Comparison of ENCODE assay signal across 18 mouse cellular contexts in genomic region chr19:33084683-33085082, GRCm38 (mm10).
"Had no signal": no experiment of that assay in that cellular context is flagged by ENCODE, and none has a peak within 500 bp of the region (broad histone marks: within the 10 kb centered on the region; RNA-seq: fewer than 3 reads in every experiment).

No protein-coding gene starts in this region.

- H3K27me3 ChIP-seq: midbrain, embryonic 12.5 days; neural tube, embryonic 13.5 days; neural tube, embryonic 15.5 days had no signal

- H3K36me3 ChIP-seq: midbrain, embryonic 10.5 days; midbrain, embryonic 12.5 days; neural tube, embryonic 13.5 days; neural tube, embryonic 15.5 days had no signal

- H3K4me2 ChIP-seq: lung, embryonic 14.5 days; midbrain, embryonic 12.5 days; neural tube, embryonic 13.5 days; neural tube, embryonic 15.5 days had no signal

- H3K9me3 ChIP-seq: midbrain, embryonic 10.5 days; midbrain, embryonic 12.5 days; neural tube, embryonic 13.5 days; neural tube, embryonic 15.5 days had no signal

- H3K27ac ChIP-seq: midbrain, embryonic 10.5 days; midbrain, embryonic 12.5 days; neural tube, embryonic 13.5 days; neural tube, embryonic 15.5 days had no signal

- H3K4me1 ChIP-seq: neural tube, embryonic 13.5 days; neural tube, embryonic 15.5 days had no signal

- H3K4me3 ChIP-seq: midbrain, embryonic 10.5 days; midbrain, embryonic 12.5 days; myocyte; neural tube, embryonic 13.5 days; neural tube, embryonic 15.5 days had no signal

- ATAC-seq: midbrain, embryonic 16.5 days had no signal

- H3K9ac ChIP-seq: lung, embryonic 14.5 days; midbrain, embryonic 12.5 days; neural tube, embryonic 13.5 days; neural tube, embryonic 15.5 days had no signal

- DNase-seq: lung, embryonic 14.5 days; lung, postnatal 10 days; lung, postnatal 4 days; midbrain, embryonic 14.5 days; retina, postnatal 1 day; right cerebral cortex, adult 18-20 months; right cerebral cortex, postnatal 25 days; right cerebral cortex, postnatal 4 days; spleen, adult 18-20 months; thymus, adult 18-20 months; thymus, postnatal 14 days; thymus, postnatal 36 days had no signal
